Mouse (Mus musculus) liver (tissue): ENCODE results near the gene Sfxn3.
A peak's percentile ranks its signal among the peaks of the same experiment; 100 is the strongest.

Experiments used
- DNase-seq: peaks from one replicate; pipeline ENCODE4 v3.0.0-alpha.2; 2020; ENCODE audit warnings: mixed read lengths

The Sfxn3 gene

GRCm38 (mm10) chr19:45047935-45048643 lies 786 bp downstream of the Sfxn3 start:
- peak; percentile 52 for DNase-seq

GRCm38 (mm10) chr19:45048644-45049365 lies 1.5 kb downstream of the Sfxn3 start:
- DNase-seq = no peak

GRCm38 (mm10) chr19:45049523-45049922 lies 2.2 kb downstream of the Sfxn3 start:
- DNase-seq = no peak

- no peak for DNase-seq
Observed at GRCm38 (mm10) chr19:45053451-45053850, 6.1 kb downstream of the Sfxn3 start.

GRCm38 (mm10) chr19:45054892-45055690 lies 7.8 kb downstream of the Sfxn3 start:
- DNase-seq = no peak

GRCm38 (mm10) chr19:45056364-45056763 lies 9.1 kb downstream of the Sfxn3 start:
- DNase-seq = no peak

GRCm38 (mm10) chr19:45056908-45057698 lies 9.8 kb downstream of the Sfxn3 start:
- peak; percentile 46 for DNase-seq

- DNase-seq = no peak
Observed at GRCm38 (mm10) chr19:45057724-45058112, 10.4 kb downstream of the Sfxn3 start.

GRCm38 (mm10) chr19:45058113-45058839 lies 11.0 kb downstream of the Sfxn3 start:
- DNase-seq = peak; percentile 95

GRCm38 (mm10) chr19:45058841-45059240 lies 11.5 kb downstream of the Sfxn3 start:
- DNase-seq = peak; percentile 58

GRCm38 (mm10) chr19:45063565-45064292 lies 16.4 kb downstream of the Sfxn3 start:
- DNase-seq = peak; percentile 75

- DNase-seq = no peak
Observed at GRCm38 (mm10) chr19:45065226-45065625, 17.9 kb downstream of the Sfxn3 start.

- DNase-seq = no peak
Observed at GRCm38 (mm10) chr19:45067170-45067569, 19.9 kb downstream of the Sfxn3 start.

- DNase-seq = no peak
Observed at GRCm38 (mm10) chr19:45067758-45068510, 20.6 kb downstream of the Sfxn3 start.

- peak; percentile 94 for DNase-seq
Observed at GRCm38 (mm10) chr19:45073871-45074542, 26.7 kb downstream of the Sfxn3 start.

GRCm38 (mm10) chr19:45074580-45075322 lies 27.4 kb downstream of the Sfxn3 start, which contains the start of gene Kazald1:
Gene Kazald1, plus strand, starts transcription at chr19:45075241.
- DNase-seq = peak; percentile 95

- no peak for DNase-seq
Observed at GRCm38 (mm10) chr19:45075323-45076035, 28.2 kb downstream of the Sfxn3 start.

GRCm38 (mm10) chr19:45076036-45076575 lies 28.8 kb downstream of the Sfxn3 start:
- no peak for DNase-seq
